Mouse (Mus musculus): Measurements from ENCODE around the gene Hmmr.
"Not testable (repeated sequence)": the region's sequence is repeated elsewhere in the genome, so short reads cannot be mapped to it uniquely, and the experiment has no call there.

The Hmmr gene

GRCm38 (mm10) chr11:40733339-40734174, at the start of gene Hmmr, which contains the start of gene Nudcd2:
Hmmr (minus strand) TSS chr11:40733422.
Nudcd2 (plus strand) TSS chr11:40733667.
- DNase-seq (ENCODE audit: low spot score): peak; percentile 95

GRCm38 (mm10) chr11:40781857-40782256, 48.6 kb upstream of the Hmmr start:
- DNase-seq (ENCODE audit: low spot score): no peak

- DNase-seq (ENCODE audit: low spot score): no peak
Measured at GRCm38 (mm10) chr11:40775315-40776269, 42.4 kb upstream of the Hmmr start.

- no peak for DNase-seq (ENCODE audit: low spot score)
Measured at GRCm38 (mm10) chr11:40764690-40765089, 31.5 kb upstream of the Hmmr start.

- DNase-seq (ENCODE audit: low spot score): no peak
Measured at GRCm38 (mm10) chr11:40763395-40763794, 30.2 kb upstream of the Hmmr start.

- DNase-seq (ENCODE audit: low spot score): no peak
Measured at GRCm38 (mm10) chr11:40759896-40760295, 26.7 kb upstream of the Hmmr start.

GRCm38 (mm10) chr11:40755968-40756367, 22.7 kb upstream of the Hmmr start:
- DNase-seq (ENCODE audit: low spot score): no peak

GRCm38 (mm10) chr11:40755109-40755627, 21.9 kb upstream of the Hmmr start, which contains the start of gene Ccng1:
Ccng1 (minus strand) TSS chr11:40755311.
- DNase-seq (ENCODE audit: low spot score): peak; percentile 93

GRCm38 (mm10) chr11:40754664-40755107, 21.5 kb upstream of the Hmmr start:
- no peak for DNase-seq (ENCODE audit: low spot score)

GRCm38 (mm10) chr11:40753836-40754235, 20.6 kb upstream of the Hmmr start:
- DNase-seq (ENCODE audit: low spot score): no peak

- DNase-seq (ENCODE audit: low spot score): no peak
Measured at GRCm38 (mm10) chr11:40747716-40748115, 14.5 kb upstream of the Hmmr start.

- no peak for DNase-seq (ENCODE audit: low spot score)
Measured at GRCm38 (mm10) chr11:40746361-40746760, 13.1 kb upstream of the Hmmr start.

GRCm38 (mm10) chr11:40744348-40744747, 11.1 kb upstream of the Hmmr start:
- no peak for DNase-seq (ENCODE audit: low spot score)

- DNase-seq (ENCODE audit: low spot score): no peak
Measured at GRCm38 (mm10) chr11:40741605-40742262, 8.5 kb upstream of the Hmmr start.

GRCm38 (mm10) chr11:40737369-40737768, 4.1 kb upstream of the Hmmr start:
- DNase-seq (ENCODE audit: low spot score): no peak

GRCm38 (mm10) chr11:40734251-40734752, 1.1 kb upstream of the Hmmr start:
- no peak for DNase-seq (ENCODE audit: low spot score)

- no peak for DNase-seq (ENCODE audit: low spot score)
Measured at GRCm38 (mm10) chr11:40732997-40733338, 254 bp downstream of the Hmmr start.

GRCm38 (mm10) chr11:40718324-40718723, 14.9 kb downstream of the Hmmr start:
- DNase-seq (ENCODE audit: low spot score): no peak

- DNase-seq (ENCODE audit: low spot score): no peak
Measured at GRCm38 (mm10) chr11:40715524-40715923, 17.7 kb downstream of the Hmmr start.

- no peak for DNase-seq (ENCODE audit: low spot score)
Measured at GRCm38 (mm10) chr11:40713858-40714257, 19.4 kb downstream of the Hmmr start.

GRCm38 (mm10) chr11:40709899-40710298, 23.3 kb downstream of the Hmmr start:
- DNase-seq (ENCODE audit: low spot score): not testable (repeated sequence)

GRCm38 (mm10) chr11:40695103-40695502, 38.1 kb downstream of the Hmmr start, which contains the start of gene Mat2b:
Mat2b (minus strand) TSS chr11:40695203.
- DNase-seq (ENCODE audit: low spot score): no peak

All from yolk sac, embryonic 10.5 days (tissue).